Comparison of ENCODE assay signal across 9 mouse cellular contexts in genomic region chr9:23219754-23220153, GRCm38 (mm10). TPM values are rescaled to one million over a fixed set of nuclear protein-coding genes. Genes with fewer than 3 reads are reported as not detected.
DNase-seq lines count a peak whose midpoint lies in the region; ATAC-seq and TF ChIP-seq lines count a peak whose summit lies in the region.
"Had no signal": no experiment of that assay in that cellular context is flagged by ENCODE, and none has a peak within 500 bp of the region (broad histone marks: within the 10 kb centered on the region; RNA-seq: fewer than 3 reads in every experiment).

No protein-coding gene starts in this region.

- H3K4me3 ChIP-seq in lung, embryonic 14.5 days (ENCODE audit: low read depth, low read length) = no peak overlapping the region
- H3K4me3 ChIP-seq in E14TG2a.4 (replicated peaks; ENCODE audit: low read length) = no peak overlapping the region
- H3K4me3 ChIP-seq in embryonic fibroblast, embryonic 13.5 days (ENCODE audit: insufficient read depth, low read length) = no peak overlapping the region
- H3K4me3 ChIP-seq: forebrain, embryonic 13.5 days had no signal

- TF ChIP-seq POLR2A in embryonic fibroblast, embryonic 13.5 days (IDR thresholded peaks at IDR 0.05; ENCODE audit: low read depth, low read length) = no peak

- DNase-seq in embryo, embryonic 10 days (ENCODE audit: low spot score) = peak; percentile 49
- no peak for DNase-seq in embryo, embryonic 10.5 days (ENCODE audit: low spot score)
- DNase-seq in lung, embryonic 14.5 days = peak; percentile 35
- no peak for DNase-seq in lung, postnatal 14 days
- DNase-seq in left cerebral cortex, adult 18-20 months (ENCODE audit: low spot score in 2 of 2) = no peak
- no peak for DNase-seq in testis, postnatal 10 days (ENCODE audit: low spot score)

- peak; percentile 52 for TF ChIP-seq CTCF in lung, embryonic 14.5 days (IDR thresholded peaks at IDR 0.05; ENCODE audit: low read depth)
- TF ChIP-seq CTCF in E14TG2a.4 (conservative IDR thresholded peaks at IDR 0.05; ENCODE audit: low read length) = peak; percentile 18; the same call in 1 of the 2 replicates
- peak; percentile 78; the same call in 1 of the 2 replicates for TF ChIP-seq CTCF in embryonic fibroblast, embryonic 13.5 days (IDR thresholded peaks at IDR 0.05; ENCODE audit: borderline replicate concordance, insufficient read depth, low read length)

- H3K27ac ChIP-seq in lung, embryonic 14.5 days (ENCODE audit: low read depth) = no peak overlapping the region
- H3K27ac ChIP-seq in embryonic fibroblast, embryonic 13.5 days (ENCODE audit: insufficient read depth, low read length) = no peak overlapping the region
- H3K27ac ChIP-seq: forebrain, embryonic 13.5 days had no signal

- H3K9me3 ChIP-seq in lung, embryonic 14.5 days (ENCODE audit: low read depth, low read length) = no peaks in the 10 kb centered on the region
- H3K9me3 ChIP-seq in E14TG2a.4 (ENCODE audit: low read length) = no peaks in the 10 kb centered on the region
- H3K9me3 ChIP-seq: forebrain, embryonic 13.5 days had no signal

- no peaks in the 10 kb centered on the region for H3K36me3 ChIP-seq in lung, embryonic 14.5 days (ENCODE audit: insufficient read depth)
- no peaks in the 10 kb centered on the region for H3K36me3 ChIP-seq in E14TG2a.4 (ENCODE audit: insufficient read depth, low read length)

- H3K4me2 ChIP-seq in lung, embryonic 14.5 days = no peak overlapping the region
- H3K4me2 ChIP-seq: forebrain, embryonic 13.5 days had no signal

- H3K9ac ChIP-seq in lung, embryonic 14.5 days = no peak overlapping the region
- H3K9ac ChIP-seq: forebrain, embryonic 13.5 days had no signal

- H3K27me3 ChIP-seq in lung, embryonic 14.5 days (ENCODE audit: insufficient read depth, low read length) = peaks cover 20% of the 10 kb centered on the region
- peaks cover 56% of the 10 kb centered on the region for H3K27me3 ChIP-seq in E14TG2a.4 (ENCODE audit: insufficient read depth, low read length)

- 41% methylated on average over 3 of the region's 3 CpGs for WGBS in lung, embryonic 14.5 days

- H3K4me1 ChIP-seq in lung, embryonic 14.5 days (ENCODE audit: insufficient read depth) = peaks cover 7% of the 10 kb centered on the region; the same call in 1 of the 2 replicates
- H3K4me1 ChIP-seq in E14TG2a.4 (replicated peaks; ENCODE audit: low read depth, low read length) = peaks cover 5% of the 10 kb centered on the region; the same call in 1 of the 2 replicates
- H3K4me1 ChIP-seq in embryonic fibroblast, embryonic 13.5 days (ENCODE audit: control insufficient read depth, insufficient read depth, low read length) = peaks cover 6% of the 10 kb centered on the region

- no peak for ATAC-seq in lung, embryonic 14.5 days (ENCODE audit: insufficient read depth)
- ATAC-seq: forebrain, embryonic 13.5 days had no signal

RNA-seq across cellular contexts. Expression of gene Bmper, which starts 3.1 kb away (rescaled TPM):
- 26.8 and 28.7 TPM in 2 replicates for polyA plus RNA-seq in lung, embryonic 14.5 days (2014; fragmentation: Nextera tagmentation; extraction: Ambion mirVana)
- polyA plus RNA-seq in embryonic fibroblast, embryonic 13.5 days (2011; ENCODE audit: insufficient read length, low read depth, missing spikeins) = 17.2 and 18.0 TPM in 2 replicates
- total RNA-seq in left cerebral cortex, adult 18-20 months (2021) = 10 to 100 TPM in 1 of 2 experiments, 1 to 10 TPM in 1; 6.4 to 11.8 TPM

Comparison
In these comparisons a context has a peak if more than half of its experiments do, and no peak if none do; other contexts are left out.
1. DNase-seq: peak in embryo, embryonic 10 days (single experiment) and lung, embryonic 14.5 days (single experiment); none in embryo, embryonic 10.5 days (single experiment), lung, postnatal 14 days (single experiment), left cerebral cortex, adult 18-20 months (0 of 2) and testis, postnatal 10 days (single experiment).
2. CTCF ChIP-seq: peak in every context shown above with its lines; median percentile 78 in embryonic fibroblast, embryonic 13.5 days; 52 in lung, embryonic 14.5 days; 18 in E14TG2a.4.